18 mouse cellular contexts compared by ENCODE assay signal in genomic region chr10:118796512-118796911, GRCm38 (mm10).
DNase-seq lines count a peak whose midpoint lies in the region; ATAC-seq lines count a peak whose summit lies in the region.
"Had no signal": no experiment of that assay in that cellular context is flagged by ENCODE, and none has a peak within 500 bp of the region (broad histone marks: within the 10 kb centered on the region; RNA-seq: fewer than 3 reads in every experiment).

No protein-coding gene starts in this region.

- DNase-seq in kidney, adult 9 months: peak; percentile 7
- no peak for DNase-seq in kidney, postnatal 25 days
- DNase-seq in spleen, postnatal 36 days (ENCODE audit: low spot score in 2 of 2): peak; percentile 61 to 67
- DNase-seq in spleen, adult 18-20 months: no peak
- peak; percentile 71 for DNase-seq in splenic B cell, adult 2 months (ENCODE audit: low read depth, low spot score)
- DNase-seq in cerebellum, adult 11 months: no peak
- DNase-seq: cerebellum, adult 2 months; forebrain, postnatal 0 days; kidney, adult 11 months; kidney, postnatal 4 days; retina, postnatal 1 day; thymus, postnatal 25 days had no signal

- ATAC-seq in megakaryocyte, adult 5-6 weeks (ENCODE audit: poor library complexity, severe bottlenecking): peak; percentile 86
- no peak for ATAC-seq in CD4-positive, CD25-positive, alpha-beta regulatory T cell, adult 4 months
- ATAC-seq: forebrain, postnatal 0 days had no signal

- no peaks in the 10 kb centered on the region for H3K27me3 ChIP-seq in splenic B cell, adult 2 months (ENCODE audit: control insufficient read depth, insufficient read depth, low read length, poor library complexity, severe bottlenecking)
- H3K27me3 ChIP-seq: embryonic facial prominence, embryonic 13.5 days; hindbrain, embryonic 15.5 days; limb, embryonic 15.5 days; lung, embryonic 15.5 days had no signal

- no peaks in the 10 kb centered on the region for H3K36me3 ChIP-seq in splenic B cell, adult 2 months (ENCODE audit: control insufficient read depth, insufficient read depth, low read length, poor library complexity, severe bottlenecking)
- H3K36me3 ChIP-seq: embryonic facial prominence, embryonic 13.5 days; hindbrain, embryonic 15.5 days; limb, embryonic 15.5 days; lung, embryonic 15.5 days had no signal

Comparison
In these comparisons a context has a peak if more than half of its experiments do, and no peak if none do; other contexts are left out.
1. DNase-seq: peak in kidney, adult 9 months (single experiment), spleen, postnatal 36 days (2 of 2) and splenic B cell, adult 2 months (single experiment); none in kidney, postnatal 25 days (0 of 2), spleen, adult 18-20 months (0 of 2) and cerebellum, adult 11 months (single experiment).